Mouse (Mus musculus): Measurements from ENCODE around the gene Olfr802.

The Olfr802 gene

DNA sequence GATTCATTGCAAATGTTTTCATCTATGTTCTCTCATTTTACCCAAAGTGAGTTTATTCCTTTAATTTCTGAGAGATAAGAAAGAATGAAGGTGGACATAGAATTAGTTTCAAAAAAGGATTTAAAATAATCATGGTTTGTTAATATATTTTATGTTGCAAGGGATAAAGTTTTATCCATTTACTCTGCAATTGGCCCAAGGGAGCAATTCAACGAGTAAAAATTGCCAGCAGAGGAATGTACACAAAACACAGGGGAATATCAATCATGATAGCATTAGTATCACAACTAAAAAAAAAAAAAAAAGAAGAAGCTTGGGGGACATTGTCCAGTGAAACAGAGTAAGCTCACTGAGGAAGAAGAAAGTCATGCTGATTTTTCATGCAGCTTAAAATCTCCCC, at the start of gene Olfr802:
Gene Olfr802, minus strand, starts transcription at position 101 of the 400 bp plus-strand sequence.
- DNase-seq = no peak

DNA sequence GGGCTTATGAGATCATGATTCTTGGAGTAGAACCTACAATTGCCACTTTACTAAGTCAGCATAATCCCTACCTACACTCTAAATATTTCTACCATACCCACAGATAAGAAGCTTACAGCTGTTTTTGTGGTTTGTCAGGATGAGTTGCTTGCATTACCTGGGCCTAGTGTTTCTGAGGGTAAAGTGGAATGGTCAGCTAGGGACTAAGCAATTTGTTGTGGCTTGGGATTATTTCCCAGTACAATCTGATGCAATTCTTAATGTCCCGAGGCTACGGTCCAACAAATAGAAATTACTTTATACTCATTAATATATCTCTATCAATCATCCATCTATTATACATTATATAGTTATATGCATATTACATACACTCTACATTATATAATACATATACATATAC, 41.3 kb upstream of the Olfr802 start, which contains the start of gene Olfr805:
Gene Olfr805, minus strand, starts transcription at position 101 of the 400 bp plus-strand sequence.
- DNase-seq = no peak

DNA sequence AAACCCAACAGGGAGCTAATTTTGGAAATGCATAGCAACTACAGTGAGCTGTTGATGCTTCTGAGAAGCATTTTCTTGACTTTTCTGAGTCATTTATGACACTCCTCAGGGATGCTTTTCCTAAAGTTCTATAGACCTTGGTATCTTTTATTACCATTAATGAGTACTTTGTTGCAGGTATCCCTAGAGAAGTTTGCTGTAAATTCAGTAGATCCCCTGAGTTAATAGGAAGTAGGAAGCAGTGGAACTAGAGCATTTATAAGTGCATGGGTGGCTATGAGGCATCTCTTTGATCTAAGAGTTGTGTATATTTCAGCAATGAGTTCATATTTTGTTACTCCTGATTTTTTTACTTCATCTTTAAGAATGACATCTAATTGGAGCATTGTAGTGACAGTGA, 14.9 kb upstream of the Olfr802 start, which contains the start of gene Olfr804:
Gene Olfr804, plus strand, starts transcription at position 301 of the 400 bp plus-strand sequence.
- DNase-seq = no peak

DNA sequence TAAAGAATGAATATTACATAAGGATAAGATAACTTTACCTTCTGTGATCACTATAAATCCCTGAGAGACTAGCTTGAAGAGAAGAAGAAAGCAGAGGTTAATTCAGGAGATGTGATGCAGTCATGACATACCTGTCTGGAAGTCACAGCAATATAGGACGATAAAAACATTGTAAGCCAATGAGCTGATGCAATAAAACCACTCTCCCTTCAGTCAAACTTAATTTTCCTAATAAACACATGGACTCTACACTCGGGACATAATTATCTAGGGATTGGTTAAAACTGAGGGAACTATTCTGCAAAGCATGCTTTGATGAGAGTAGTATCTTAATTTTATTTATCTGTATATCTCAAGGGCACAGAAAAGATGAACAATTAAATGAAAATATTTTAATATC, 6.2 kb upstream of the Olfr802 start, which contains the start of gene Olfr803:
Gene Olfr803, minus strand, starts transcription at position 101 of the 400 bp plus-strand sequence.
- no peak for DNase-seq

DNA sequence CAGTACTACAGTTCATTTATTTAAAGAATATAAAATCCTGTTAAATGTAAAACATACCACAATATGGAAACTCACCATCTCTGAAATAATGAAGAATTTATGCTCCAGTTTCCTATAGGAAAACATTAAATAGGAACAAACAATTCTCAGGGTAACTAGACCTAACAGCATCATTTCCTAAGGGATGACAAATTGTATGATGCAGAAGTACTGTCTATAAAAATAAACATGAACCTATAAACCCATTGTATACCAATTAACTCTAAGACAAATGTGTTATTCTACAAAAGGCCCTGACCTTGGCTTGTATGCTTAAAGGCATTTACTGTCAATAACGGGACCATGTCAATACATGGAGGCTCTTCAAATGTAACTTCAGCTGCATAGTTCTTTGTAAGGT, 14.2 kb downstream of the Olfr802 start, which contains the start of gene Olfr801:
Gene Olfr801, minus strand, starts transcription at position 101 of the 400 bp plus-strand sequence.
- no peak for DNase-seq

DNA sequence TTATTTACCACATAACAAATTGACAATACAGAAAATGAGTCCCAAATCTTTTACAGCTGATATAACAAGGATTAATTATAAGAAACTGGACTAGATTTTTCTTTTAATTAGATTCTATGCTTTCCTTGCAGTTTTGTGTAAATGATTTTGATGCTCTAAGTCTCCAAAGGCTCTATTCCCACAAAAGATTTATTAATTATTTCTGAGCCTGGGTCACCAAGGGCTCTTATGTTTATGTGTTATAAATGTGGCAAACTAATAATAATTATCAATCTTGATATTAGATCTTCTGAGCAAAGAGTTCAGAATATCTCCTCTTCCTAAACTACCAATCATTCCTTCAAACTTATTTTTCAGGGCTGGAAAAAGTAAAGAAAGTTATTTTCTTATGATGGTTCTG, 30.6 kb downstream of the Olfr802 start, which contains the start of gene Olfr800:
Gene Olfr800, plus strand, starts transcription at position 301 of the 400 bp plus-strand sequence.
- DNase-seq = no peak

DNA sequence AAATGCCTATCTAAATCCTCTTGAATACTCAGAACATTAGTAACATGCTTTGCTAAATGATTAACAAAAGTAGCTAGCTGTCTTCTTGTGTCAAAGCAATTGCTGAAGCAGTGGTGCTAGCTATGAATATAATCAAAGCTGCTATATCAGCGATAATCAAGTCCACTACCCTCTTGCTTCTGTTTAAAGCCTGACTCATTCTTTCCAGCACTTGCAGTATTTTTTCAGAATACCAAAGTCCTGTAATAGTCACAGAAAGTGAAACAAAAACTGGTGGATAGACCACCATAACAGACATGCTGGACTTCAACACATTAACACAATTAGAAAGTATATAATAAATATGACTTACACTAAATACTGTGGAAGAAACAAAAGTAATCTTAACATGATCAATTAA, 36.2 kb downstream of the Olfr802 start:
- DNase-seq = no peak

DNA sequence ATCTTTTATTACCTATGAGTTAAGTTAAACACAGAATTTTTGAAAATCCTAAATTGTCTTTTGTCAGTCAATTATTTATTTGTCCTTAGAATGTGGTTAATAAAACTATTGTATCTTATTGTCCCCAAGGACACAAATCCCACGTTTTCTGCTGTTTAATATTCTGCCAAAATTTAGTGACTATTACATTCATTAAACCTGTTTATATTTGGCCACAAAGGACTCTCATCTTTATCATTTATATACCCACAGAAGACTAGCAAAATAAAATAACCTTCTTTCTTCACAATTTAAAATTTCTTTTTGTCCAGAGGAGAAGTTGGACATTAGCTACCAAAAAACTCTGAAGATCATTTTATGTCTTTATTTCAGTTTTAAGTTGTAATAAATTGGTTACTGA, 50.8 kb downstream of the Olfr802 start, which contains the start of gene Olfr799:
Gene Olfr799, plus strand, starts transcription at position 301 of the 400 bp plus-strand sequence.
- DNase-seq = no peak

DNA sequence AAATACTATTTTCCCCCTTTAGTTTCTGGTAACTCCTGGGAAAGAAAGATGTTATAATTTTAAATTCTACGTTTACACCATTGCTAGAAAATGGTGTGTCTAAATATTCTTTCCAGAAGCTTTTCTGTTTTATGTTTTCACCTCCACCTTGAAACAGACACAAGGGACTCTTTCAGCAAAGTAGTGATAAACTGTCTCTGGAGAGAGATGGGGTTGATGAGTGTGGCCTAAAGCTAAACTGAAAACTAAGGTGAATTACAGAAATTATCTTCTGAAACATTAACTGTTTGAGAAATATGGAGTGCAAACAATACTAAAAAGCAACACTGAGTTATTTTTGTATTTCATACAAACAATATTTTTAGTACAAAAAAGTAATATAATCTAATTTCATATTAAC, 60.1 kb downstream of the Olfr802 start, which contains the start of gene Olfr798:
Gene Olfr798, minus strand, starts transcription at position 101 of the 400 bp plus-strand sequence.
- DNase-seq = no peak
